Mouse (Mus musculus) stomach, postnatal 0 days (tissue): ENCODE results near the gene Ninj2.

Experiments
- CTCF ChIP-seq: IDR thresholded peaks from 2 replicates; pipeline ENCODE4 v1.5.1; 2016; ENCODE audit warnings: antibody characterized with exemption, low read depth, mild to moderate bottlenecking, moderate library complexity
- EP300 ChIP-seq: optimal IDR thresholded peaks from 2 replicates; pipeline ENCODE3; 2016; ENCODE audit warnings: antibody characterized with exemption

DNA sequence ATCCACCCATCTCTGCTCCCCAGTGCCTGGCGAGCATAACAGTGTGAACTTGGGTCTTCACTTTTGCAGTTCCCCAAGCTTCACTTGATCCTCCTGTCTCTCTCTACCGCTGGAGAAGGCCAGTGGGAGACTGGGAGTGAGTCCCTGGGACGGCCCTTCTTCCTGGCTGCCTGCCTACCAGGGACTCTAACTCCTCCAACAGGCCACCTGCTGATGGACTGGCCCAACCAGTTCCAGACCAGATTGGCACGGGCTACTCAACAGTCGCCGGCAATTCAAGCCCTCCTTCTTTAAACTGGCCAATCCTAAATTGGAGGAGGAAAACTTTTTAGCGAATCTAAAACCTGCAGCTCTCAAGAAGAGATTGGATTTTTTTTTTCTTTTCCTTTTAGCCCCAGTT lies 101.8 kb downstream of the Ninj2 start:
- TF ChIP-seq CTCF (peak; percentile 19; the same call in 1 of the 2 replicates), EP300 (no peak)
